Mouse (Mus musculus): ENCODE measurements at regions not wholly inside any gene's neighbourhood (a gene's known extent, or its start where the extent isn't known, plus 50 kb on each side); places are given as distances from the start of the nearest gene placed in this dataset.

GRCm38 (mm10) chr7:78123386-78123785, 614.4 kb downstream of the Ntrk3 start:
- DNase-seq, result no peak

GRCm38 (mm10) chr7:78121151-78121486, 616.7 kb downstream of the Ntrk3 start:
- no peak for DNase-seq

- no peak for DNase-seq
Observed at GRCm38 (mm10) chr7:78120462-78121150, 617.2 kb downstream of the Ntrk3 start.

- DNase-seq, result no peak
Observed at GRCm38 (mm10) chr7:78119809-78120208, 618.0 kb downstream of the Ntrk3 start.

- DNase-seq, result peak in 1 of 2 experiments; percentile 2
Observed at GRCm38 (mm10) chr7:78111291-78111690, 626.5 kb downstream of the Ntrk3 start.

GRCm38 (mm10) chr7:78103536-78104279, 634.1 kb downstream of the Ntrk3 start:
- DNase-seq, result no peak

- DNase-seq, result no peak
Observed at GRCm38 (mm10) chr7:78102396-78102795, 635.4 kb downstream of the Ntrk3 start.

- DNase-seq, result peak in 1 of 2 experiments; percentile 9
Observed at GRCm38 (mm10) chr7:78086566-78087008, 651.2 kb downstream of the Ntrk3 start.

- DNase-seq, result no peak
Observed at GRCm38 (mm10) chr7:78085783-78086565, 651.8 kb downstream of the Ntrk3 start.

- no peak for DNase-seq
Observed at GRCm38 (mm10) chr7:78079708-78080107, 658.1 kb downstream of the Ntrk3 start.

- DNase-seq, result peak; percentile 6 to 12
Observed at GRCm38 (mm10) chr7:78071131-78071530, 666.7 kb downstream of the Ntrk3 start.

GRCm38 (mm10) chr7:78061631-78062030, 676.2 kb downstream of the Ntrk3 start:
- no peak for DNase-seq

GRCm38 (mm10) chr7:78049606-78050005, 688.2 kb downstream of the Ntrk3 start:
- no peak for DNase-seq

- DNase-seq, result peak in 1 of 2 experiments; percentile 7
Observed at GRCm38 (mm10) chr7:78045456-78045855, 692.4 kb downstream of the Ntrk3 start.

- DNase-seq, result no peak
Observed at GRCm38 (mm10) chr7:78031032-78031431, 706.8 kb downstream of the Ntrk3 start.

GRCm38 (mm10) chr7:78026992-78027615, 710.7 kb downstream of the Ntrk3 start:
- DNase-seq, result no peak

GRCm38 (mm10) chr7:78023591-78023990, 714.2 kb downstream of the Ntrk3 start:
- no peak for DNase-seq

GRCm38 (mm10) chr7:78023075-78023474, 714.7 kb downstream of the Ntrk3 start:
- no peak for DNase-seq

GRCm38 (mm10) chr7:78013631-78014030, 724.2 kb downstream of the Ntrk3 start:
- no peak for DNase-seq

- DNase-seq, result no peak
Observed at GRCm38 (mm10) chr7:78003086-78003485, 734.7 kb downstream of the Ntrk3 start.

- no peak for DNase-seq
Observed at GRCm38 (mm10) chr7:77993840-77994239, 744.0 kb downstream of the Ntrk3 start.

GRCm38 (mm10) chr7:77990150-77990549, 747.7 kb downstream of the Ntrk3 start:
- DNase-seq, result no peak

- DNase-seq, result no peak
Observed at GRCm38 (mm10) chr7:77988177-77988576, 749.6 kb downstream of the Ntrk3 start.
